Mouse (Mus musculus) intestine, embryonic 14.5 days (tissue): ENCODE measurements around the gene 3110021N24Rik. TPM values are rescaled to one million over a fixed set of nuclear protein-coding genes. Genes with fewer than 3 reads are reported as not detected.
"Not testable (repeated sequence)": the region's sequence is repeated elsewhere in the genome, so short reads cannot be mapped to it uniquely, and the experiment has no call there.

Experiments
- ATAC-seq: fragments of 200-750 bp; cut with Nextera tagmentation; replicated peaks from 2 replicates; pipeline ENCODE4 v1.8.0; 2017; ENCODE audit warnings: low read depth, moderate number of reproducible peaks, moderate TSS enrichment, moderate library complexity; ENCODE audit not compliant: low FRiP score, low TSS enrichment
- DNase-seq: peaks from one replicate; pipeline ENCODE4 v3.0.0-alpha.2; 2018; ENCODE audit warnings: low spot score
- H3K27ac ChIP-seq: fragments of 300-500 bp; sonication (generic); 2 replicates; pipeline ENCODE4 v1.5.1; 2014; ENCODE audit warnings: low read depth, mild to moderate bottlenecking, control low read depth
- H3K27me3 ChIP-seq: fragments of 300-500 bp; sonication (generic); replicated peaks from 2 replicates; pipeline ENCODE4 v1.6.1; 2014; ENCODE audit warnings: low read length, control low read depth; ENCODE audit not compliant: control insufficient read depth, insufficient read depth
- H3K36me3 ChIP-seq: fragments of 300-500 bp; sonication (generic); 2 replicates; pipeline ENCODE4 v1.6.1; 2014; ENCODE audit warnings: low read length, control low read depth; ENCODE audit not compliant: control insufficient read depth, insufficient read depth
- H3K4me1 ChIP-seq: fragments of 300-500 bp; sonication (generic); replicated peaks from 2 replicates; pipeline ENCODE4 v1.6.1; 2014; ENCODE audit warnings: low read length, control low read depth, mixed read lengths; ENCODE audit not compliant: control insufficient read depth, insufficient read depth
- H3K4me2 ChIP-seq: fragments of 300-500 bp; sonication (generic); 2 replicates; pipeline ENCODE4 v1.6.1; 2014; ENCODE audit warnings: low read length
- H3K4me3 ChIP-seq: fragments of 300-500 bp; sonication (generic); 2 replicates; pipeline ENCODE4 v1.5.1; 2014; ENCODE audit warnings: low read depth, low read length, control low read depth, mixed read lengths
- H3K9ac ChIP-seq: fragments of 300-500 bp; sonication (generic); 2 replicates; pipeline ENCODE4 v1.6.1; 2014; ENCODE audit warnings: mild to moderate bottlenecking, low read length
- H3K9me3 ChIP-seq: fragments of 300-500 bp; sonication (generic); 2 replicates; pipeline ENCODE4 v1.6.1; 2016; ENCODE audit warnings: low read length, control low read depth; ENCODE audit not compliant: control insufficient read depth
- WGBS: fragments of 180-500 bp; shearing (Covaris S2); extraction: QIAGEN DNeasy Blood & Tissue Kit; methylation state at CpG from one replicate; pipeline ENCODE4 v1.1.7; 2014; 5-methylcytosine and 5-hydroxymethylcytosine counted together
- polyA plus RNA-seq: library from polyadenylated mRNA; unstranded; fragments of >200 nt; fragmentation: Nextera tagmentation; extraction: Ambion mirVana; gene quantifications from 2 replicates; pipeline ENCODE4 v1.2.1, GENCODE M21; 2014

The 3110021N24Rik gene
- polyA plus RNA-seq: 1.6 and 1.9 TPM in 2 replicates

DNA sequence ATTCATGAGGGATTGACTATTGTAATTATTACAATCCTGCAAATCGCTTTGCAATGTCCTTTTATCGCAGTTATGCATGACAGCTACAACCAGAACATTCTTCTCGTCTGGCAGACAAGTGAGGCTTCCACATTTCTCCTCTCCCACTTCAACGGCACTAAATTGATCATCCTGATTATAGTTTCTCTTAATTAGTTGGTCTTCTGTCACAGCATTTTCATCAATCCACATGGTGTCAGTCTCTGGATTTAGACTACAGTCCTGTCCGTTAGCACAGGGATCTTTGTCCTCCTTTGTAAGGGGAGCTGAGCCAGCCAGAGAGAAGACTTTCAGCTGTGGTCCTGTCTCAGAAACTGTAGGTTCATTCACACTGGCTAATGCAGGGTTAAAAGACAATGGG lies at the start of gene 3110021N24Rik:
Gene 3110021N24Rik, plus strand, starts transcription at position 301 of the 400 bp plus-strand sequence.
- 87% methylated on average over 5 of the region's 5 CpGs for WGBS
- Histone ChIP-seq H3K9ac (no peak within 1 kb of the TSS), H3K27ac (no peak within 1 kb of the TSS), H3K36me3 (peaks cover 11% of the 10 kb centered on the region), H3K4me3 (no peak within 1 kb of the TSS), H3K27me3 (no peaks in the 10 kb centered on the region), H3K9me3 (no peaks in the 10 kb centered on the region), H3K4me2 (no peak within 1 kb of the TSS), H3K4me1 (no peaks in the 10 kb centered on the region)
- ATAC-seq (no peak), DNase-seq (no peak)

DNA sequence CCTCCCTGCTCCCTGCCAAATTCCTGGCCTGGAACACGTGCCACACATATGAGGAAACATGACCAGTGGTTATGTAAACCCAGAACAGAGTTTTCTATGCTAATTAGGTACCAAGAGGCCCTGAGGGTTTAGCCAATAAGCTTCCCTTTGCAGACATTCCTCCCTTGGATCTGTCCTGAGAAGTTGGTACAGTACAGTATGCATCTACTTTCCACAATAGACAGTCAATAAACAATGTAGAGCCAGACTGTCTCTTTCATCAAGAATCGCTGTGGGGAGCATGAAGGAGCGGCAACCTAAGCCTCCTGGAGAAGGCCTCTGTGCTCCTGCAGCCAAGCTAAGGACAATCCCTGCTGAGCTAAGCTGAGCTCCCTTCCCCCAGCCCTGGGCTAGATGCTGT lies 33.3 kb upstream of the 3110021N24Rik start:
- H3K36me3 ChIP-seq: peaks cover 34% of the 10 kb centered on the region
- H3K9me3 ChIP-seq: no peaks in the 10 kb centered on the region
- DNase-seq (no peak), ATAC-seq (no peak)
- H3K9ac ChIP-seq: no peak overlapping the region
- no peak overlapping the region for H3K4me2 ChIP-seq
- H3K4me3 ChIP-seq: no peak overlapping the region
- H3K27me3 ChIP-seq: no peaks in the 10 kb centered on the region
- no peak overlapping the region for H3K27ac ChIP-seq
- H3K4me1 ChIP-seq: no peaks in the 10 kb centered on the region
- WGBS: 64% methylated on average over 3 of the region's 3 CpGs

DNA sequence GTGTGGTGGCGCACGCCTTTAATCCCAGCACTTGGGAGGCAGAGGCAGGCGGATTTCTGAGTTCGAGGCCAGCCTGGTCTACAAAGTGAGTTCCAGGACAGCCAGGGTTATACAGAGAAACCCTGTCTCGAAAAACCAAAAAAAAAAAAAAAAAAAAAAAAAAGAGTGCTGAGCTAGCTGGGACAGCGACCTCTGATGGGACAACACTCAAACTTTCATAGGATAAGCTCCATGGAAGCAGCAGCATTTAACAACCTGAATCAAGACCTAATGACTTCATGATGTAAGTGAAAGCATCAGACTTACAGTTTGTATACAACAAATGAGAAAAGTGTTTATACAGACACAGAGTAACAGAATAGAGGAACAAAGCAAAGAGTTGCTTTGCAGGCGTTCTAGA lies 32.4 kb upstream of the 3110021N24Rik start:
- not testable (repeated sequence) for H3K4me2 ChIP-seq, H3K4me1 ChIP-seq, DNase-seq, H3K4me3 ChIP-seq, H3K9me3 ChIP-seq, H3K9ac ChIP-seq, ATAC-seq, H3K27ac ChIP-seq, H3K27me3 ChIP-seq
- 92% methylated on average over 5 of the region's 7 CpGs for WGBS
- H3K36me3 ChIP-seq: peaks cover 34% of the 10 kb centered on the region

DNA sequence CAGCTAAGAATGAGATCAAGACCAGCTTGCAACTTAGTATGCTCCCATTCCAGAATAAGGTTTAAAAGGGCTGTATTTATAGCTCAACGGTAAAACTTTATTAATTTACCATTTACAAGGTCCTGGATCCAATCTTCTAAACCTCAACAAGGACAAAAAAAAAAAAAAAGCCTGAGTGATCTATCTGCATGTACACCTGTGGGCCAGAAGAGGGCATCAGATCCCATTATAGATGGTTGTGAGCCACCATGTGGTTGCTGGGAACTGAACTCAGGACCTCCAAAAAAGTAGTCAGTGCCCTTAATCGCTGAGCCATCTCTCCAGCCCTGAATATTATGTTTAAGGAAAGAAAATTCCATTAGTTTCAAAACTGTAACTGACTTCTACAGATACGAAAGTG lies 29.0 kb upstream of the 3110021N24Rik start:
- no peaks in the 10 kb centered on the region for H3K4me1 ChIP-seq
- no peaks in the 10 kb centered on the region for H3K9me3 ChIP-seq
- H3K4me2 ChIP-seq: no peak overlapping the region
- WGBS: 93% methylated on average over 3 of the region's 3 CpGs
- no peak overlapping the region for H3K4me3 ChIP-seq
- H3K27ac ChIP-seq: no peak overlapping the region
- no peak for ATAC-seq
- no peak for DNase-seq
- no peak overlapping the region for H3K9ac ChIP-seq
- no peaks in the 10 kb centered on the region for H3K27me3 ChIP-seq
- peaks cover 30% of the 10 kb centered on the region for H3K36me3 ChIP-seq

DNA sequence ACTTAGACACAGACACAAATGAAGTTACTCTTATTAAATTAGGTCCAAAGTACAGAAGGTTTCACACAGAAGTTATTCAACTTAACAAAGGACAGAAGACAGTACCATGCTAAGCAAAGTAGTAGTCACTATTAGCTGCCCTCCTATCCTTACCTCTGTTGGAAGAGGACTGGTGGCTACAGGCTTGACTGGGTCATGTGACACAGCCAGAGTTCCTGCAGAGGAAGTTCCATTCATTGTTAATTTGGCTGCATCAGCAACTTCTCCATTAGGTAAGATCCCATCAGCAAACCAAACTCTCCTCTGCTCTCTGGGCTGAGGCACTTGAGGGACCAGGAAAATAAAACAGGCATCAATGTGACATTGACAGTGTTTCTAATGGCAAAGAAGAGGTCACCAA lies 28.0 kb upstream of the 3110021N24Rik start:
- Histone ChIP-seq H3K27me3 (no peaks in the 10 kb centered on the region), H3K4me3 (no peak overlapping the region), H3K36me3 (peaks cover 30% of the 10 kb centered on the region), H3K9ac (no peak overlapping the region), H3K4me1 (no peaks in the 10 kb centered on the region), H3K27ac (no peak overlapping the region), H3K9me3 (no peaks in the 10 kb centered on the region), H3K4me2 (no peak overlapping the region)
- no peak for ATAC-seq
- DNase-seq: no peak

DNA sequence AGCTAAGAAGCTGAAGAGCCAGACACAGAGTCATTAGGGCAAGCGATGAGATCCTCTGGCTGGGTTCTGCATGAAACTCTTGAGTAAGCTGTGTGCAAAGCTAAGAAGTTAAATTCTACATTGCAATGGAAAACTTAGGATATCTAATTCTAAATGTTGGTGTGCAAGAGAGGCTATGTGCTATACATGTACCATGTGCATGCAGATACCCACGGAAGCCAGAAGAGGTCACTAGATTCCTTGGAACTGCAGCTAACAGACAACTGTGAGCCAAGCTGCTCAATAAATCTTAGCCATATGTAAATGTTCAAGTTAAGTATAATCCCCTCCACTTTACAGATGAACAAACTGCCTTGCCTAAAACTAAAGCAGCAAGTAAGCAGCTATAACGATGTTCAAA lies 22.5 kb upstream of the 3110021N24Rik start:
- Histone ChIP-seq H3K4me2 (no peak overlapping the region), H3K9me3 (no peaks in the 10 kb centered on the region), H3K27me3 (no peaks in the 10 kb centered on the region), H3K9ac (no peak overlapping the region), H3K36me3 (peaks cover 7% of the 10 kb centered on the region; the same call in 1 of the 2 replicates), H3K4me1 (no peaks in the 10 kb centered on the region), H3K27ac (no peak overlapping the region), H3K4me3 (no peak overlapping the region)
- DNase-seq (no peak), ATAC-seq (no peak)
- WGBS: 62% methylated on average over 3 of the region's 3 CpGs

DNA sequence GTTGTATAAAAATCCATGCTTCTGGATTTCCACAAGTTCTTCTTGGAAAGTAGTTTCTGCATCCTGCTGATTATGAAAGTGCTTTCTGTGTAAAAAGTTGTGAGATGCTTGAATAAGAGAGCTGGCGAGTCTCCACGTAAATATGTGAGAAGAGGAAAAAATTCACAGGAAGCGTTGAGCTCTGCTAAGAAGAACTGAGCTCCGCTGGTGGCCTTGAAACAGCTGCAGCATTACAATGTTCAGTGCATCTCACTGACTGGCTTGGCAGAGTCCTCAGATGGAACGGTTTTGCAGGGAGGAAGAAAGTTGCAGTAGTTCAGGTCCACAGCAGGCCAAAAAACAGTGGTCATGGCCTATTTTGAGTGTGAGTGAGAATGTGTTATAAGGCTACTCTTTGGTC lies 11.2 kb upstream of the 3110021N24Rik start:
- H3K9ac ChIP-seq: no peak overlapping the region
- WGBS: 74% methylated on average over 5 of the region's 5 CpGs
- ATAC-seq: no peak
- no peak overlapping the region for H3K27ac ChIP-seq
- no peaks in the 10 kb centered on the region for H3K4me1 ChIP-seq
- no peaks in the 10 kb centered on the region for H3K27me3 ChIP-seq
- H3K9me3 ChIP-seq: no peaks in the 10 kb centered on the region
- H3K4me2 ChIP-seq: no peak overlapping the region
- H3K36me3 ChIP-seq: 0 out of 2 replicates have a peak, but pooled peaks cover 8% of the 10 kb centered on the region
- no peak for DNase-seq
- no peak overlapping the region for H3K4me3 ChIP-seq

DNA sequence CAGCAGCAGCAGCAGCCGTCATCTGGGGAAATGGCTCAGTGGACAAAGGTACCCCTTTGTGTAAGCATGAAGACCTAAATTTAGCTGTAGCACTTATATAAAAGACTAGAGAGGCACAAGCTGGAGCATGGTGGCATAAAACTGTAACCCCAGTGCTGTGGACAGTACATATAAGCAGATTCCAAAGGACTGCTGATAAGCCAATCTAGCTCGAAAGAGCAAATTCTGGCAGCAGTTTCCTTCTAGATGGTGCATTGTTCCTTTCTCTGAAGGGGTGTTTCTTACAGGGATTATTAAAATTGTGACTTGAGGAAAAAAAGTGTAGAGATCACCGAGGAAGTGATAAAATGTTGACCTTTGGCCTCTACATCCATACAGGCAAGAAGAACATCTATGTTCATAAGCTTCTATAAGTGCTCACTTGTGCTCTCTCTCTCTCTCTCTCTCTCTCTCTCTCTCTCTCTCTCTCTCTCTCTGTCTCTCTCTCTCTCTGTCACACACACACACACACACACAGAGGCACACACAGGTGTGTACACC lies 1.9 kb downstream of the 3110021N24Rik start:
- Histone ChIP-seq H3K9ac (no peak overlapping the region), H3K27ac (no peak overlapping the region), H3K4me3 (no peak overlapping the region), H3K27me3 (no peaks in the 10 kb centered on the region), H3K4me2 (no peak overlapping the region), H3K36me3 (peaks cover 19% of the 10 kb centered on the region), H3K9me3 (no peaks in the 10 kb centered on the region), H3K4me1 (no peaks in the 10 kb centered on the region)
- ATAC-seq (no peak), DNase-seq (no peak)
- WGBS: 82% methylated on average over 3 of the region's 3 CpGs

DNA sequence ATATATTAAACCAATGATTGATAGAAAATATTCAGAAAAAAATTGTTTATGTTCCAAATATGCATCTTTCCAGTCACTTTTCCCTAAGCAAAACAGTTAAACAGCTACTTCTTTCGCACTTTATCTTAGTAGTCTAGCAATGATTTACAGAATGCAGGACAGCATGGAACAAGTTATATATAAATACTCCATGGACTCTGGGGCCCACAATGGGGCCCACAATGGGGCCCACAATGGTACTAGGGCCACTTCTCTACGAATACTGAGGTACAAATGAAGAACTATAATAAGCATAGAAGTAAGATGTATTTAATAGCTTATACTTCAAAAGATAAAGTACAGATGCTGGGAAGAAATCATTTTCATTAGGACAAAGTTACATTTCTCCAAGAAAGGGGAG lies 4.7 kb downstream of the 3110021N24Rik start:
- DNase-seq (no peak), ATAC-seq (no peak)
- no peak overlapping the region for H3K4me2 ChIP-seq
- no peaks in the 10 kb centered on the region for H3K9me3 ChIP-seq
- no peak overlapping the region for H3K9ac ChIP-seq
- no peak overlapping the region for H3K4me3 ChIP-seq
- 88% methylated on average over 2 of the region's 2 CpGs for WGBS
- H3K4me1 ChIP-seq: no peaks in the 10 kb centered on the region
- peaks cover 19% of the 10 kb centered on the region for H3K36me3 ChIP-seq
- no peak overlapping the region for H3K27ac ChIP-seq
- no peaks in the 10 kb centered on the region for H3K27me3 ChIP-seq
